Mouse (Mus musculus) MEL (cell line): Measurements from ENCODE around the gene Dglucy.

Source experiments
- BHLHE40 ChIP-seq: IDR thresholded peaks from 2 replicates; pipeline ENCODE4 v1.6.1; 2012; ENCODE audit warnings: low read depth, mild to moderate bottlenecking, inconsistent platforms, low read length, improper control_type of control experiment, borderline replicate concordance
- MAX ChIP-seq: IDR thresholded peaks from 2 replicates; pipeline ENCODE4 v1.6.1; 2011; ENCODE audit warnings: low read length, improper control_type of control experiment
- POLR2A ChIP-seq, 2 experiments: IDR thresholded peaks; 2 replicates each; pipeline ENCODE4 v1.6.1; 2011 to 2012; ENCODE audit warnings: low read length in 2 of 2, mild to moderate bottlenecking in 2 of 2, control low read depth in 1 of 2, improper control_type of control experiment in 1 of 2, low read depth in 1 of 2, moderate library complexity in 1 of 2; ENCODE audit not compliant: control insufficient read depth in 1 of 2, insufficient read depth in 1 of 2, poor library complexity in 1 of 2
- POLR2AphosphoS2 ChIP-seq: IDR thresholded peaks from 2 replicates; pipeline ENCODE4 v1.6.1; 2011; ENCODE audit warnings: low read length, improper control_type of control experiment
- ZKSCAN1 ChIP-seq: IDR thresholded peaks from 2 replicates; pipeline ENCODE4 v1.6.1; 2012; ENCODE audit warnings: low read depth, mild to moderate bottlenecking, inconsistent platforms, low read length, improper control_type of control experiment, moderate library complexity

DNA sequence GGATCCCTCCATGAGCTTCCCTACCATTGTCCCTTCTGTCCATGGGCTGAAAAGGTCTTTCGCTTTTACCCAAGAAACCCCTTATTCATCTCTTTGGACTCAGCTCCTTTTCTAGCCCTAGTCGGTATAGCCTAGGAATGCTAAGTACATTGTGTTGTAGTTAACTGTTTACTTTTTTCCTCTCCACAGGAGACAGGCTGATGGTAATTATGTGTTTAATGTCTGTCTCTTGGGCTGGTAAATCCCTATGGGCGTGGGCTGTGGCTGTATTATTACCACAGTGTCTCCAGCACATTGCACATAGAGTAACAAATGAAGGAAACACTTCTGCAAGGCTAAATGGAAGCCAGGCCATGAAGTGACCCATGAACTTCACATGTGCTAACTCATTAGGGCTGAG, 35.8 kb downstream of the Dglucy start:
- no peak for TF ChIP-seq MAX
- TF ChIP-seq POLR2A (IDR thresholded peaks at IDR 0.05; ENCODE audit: control insufficient read depth in 1 of 2, insufficient read depth in 1 of 2, low read depth in 1 of 2, low read length in 2 of 2, poor library complexity in 1 of 2) = no peak
- no peak for TF ChIP-seq ZKSCAN1
- TF ChIP-seq POLR2AphosphoS2 = no peak
- TF ChIP-seq BHLHE40 = no peak
